ENCODE assay signal across 8 mouse cellular contexts in the genomic region with DNA sequence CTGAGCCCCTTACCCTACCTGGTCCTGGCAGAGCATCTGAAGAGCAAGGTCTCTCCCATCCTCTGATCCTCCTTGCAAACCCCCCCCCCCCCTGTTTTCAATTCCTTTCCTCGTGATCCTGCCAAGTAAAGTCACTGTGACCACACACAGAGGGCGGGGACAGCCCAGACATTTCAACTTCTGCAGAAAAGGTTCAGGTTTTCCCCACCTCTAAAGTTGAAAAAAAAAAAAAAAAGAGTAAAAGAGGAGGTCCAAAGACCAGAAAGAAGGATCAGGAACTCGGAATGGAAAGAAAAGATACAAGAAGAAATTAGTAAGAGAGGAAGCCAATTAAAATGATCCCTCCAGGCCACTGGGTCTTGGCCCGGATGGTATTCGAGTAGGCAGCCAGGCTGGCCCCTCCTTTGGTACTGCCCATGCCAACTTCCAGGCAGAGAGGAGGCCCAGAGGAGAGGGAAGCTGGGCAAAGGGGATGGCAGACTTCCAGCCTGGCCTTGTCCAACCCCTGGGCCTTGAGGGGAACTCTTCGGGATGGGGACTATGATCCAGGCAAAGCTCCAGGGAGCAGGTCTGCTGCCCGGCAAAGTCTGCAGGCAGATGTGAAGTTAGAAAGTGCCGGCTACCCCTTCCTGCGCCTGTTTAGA. TPM values are rescaled to one million over a fixed set of nuclear protein-coding genes. Genes with fewer than 3 reads are reported as not detected.
DNase-seq lines count a peak whose midpoint lies in the region; ATAC-seq and TF ChIP-seq lines count a peak whose summit lies in the region.

A gene (plus strand): TSS at position 417 of the 644 bp plus-strand sequence.

- H3K27ac ChIP-seq in liver, adult 2 months (replicated peaks; ENCODE audit: insufficient read depth, low read depth, low read length) = peak within 1 kb of the TSS; percentile 78
- H3K27ac ChIP-seq in embryonic facial prominence, embryonic 10.5 days (replicated peaks) = peak within 1 kb of the TSS; percentile 62
- peak within 1 kb of the TSS; percentile 72; the same call in 1 of the 2 replicates for H3K27ac ChIP-seq in liver, embryonic 11.5 days (ENCODE audit: low read depth, low read length)

- H3K4me1 ChIP-seq in liver, adult 2 months (ENCODE audit: control insufficient read depth, insufficient read depth, low read length) = peaks cover 19% of the 10 kb centered on the region
- peaks cover 30% of the 10 kb centered on the region for H3K4me1 ChIP-seq in embryonic facial prominence, embryonic 10.5 days
- H3K4me1 ChIP-seq in liver, embryonic 11.5 days (replicated peaks; ENCODE audit: control insufficient read depth, insufficient read depth, low read length) = peaks cover 10% of the 10 kb centered on the region

- H3K9ac ChIP-seq in liver, adult 2 months (ENCODE audit: low read depth, low read length) = peak within 1 kb of the TSS; percentile 80
- H3K9ac ChIP-seq in liver, embryonic 11.5 days (ENCODE audit: low read depth, low read length) = peak within 1 kb of the TSS; percentile 68

- ATAC-seq in liver, embryonic 11.5 days (replicated peaks; ENCODE audit: low FRiP score) = no peak
- no peak for ATAC-seq in monocyte, adult 5-6 weeks (replicated peaks; ENCODE audit: insufficient number of reproducible peaks, low FRiP score, low TSS enrichment, poor library complexity, severe bottlenecking)

- no peak for TF ChIP-seq POLR2A in liver, adult 2 months (IDR thresholded peaks at IDR 0.05; ENCODE audit: extremely low read depth, insufficient read depth, low read length)

- H3K36me3 ChIP-seq in liver, adult 2 months (ENCODE audit: control insufficient read depth, insufficient read depth, low read length) = no peaks in the 10 kb centered on the region
- no peaks in the 10 kb centered on the region for H3K36me3 ChIP-seq in embryonic facial prominence, embryonic 10.5 days (replicated peaks)
- no peaks in the 10 kb centered on the region for H3K36me3 ChIP-seq in liver, embryonic 11.5 days (ENCODE audit: control insufficient read depth, insufficient read depth, low read length)

- peak within 1 kb of the TSS; percentile 66 for H3K4me3 ChIP-seq in liver, adult 2 months (ENCODE audit: insufficient read depth, low read depth, low read length)
- peak within 1 kb of the TSS; percentile 59 for H3K4me3 ChIP-seq in embryonic facial prominence, embryonic 10.5 days
- peak within 1 kb of the TSS; percentile 56 for H3K4me3 ChIP-seq in liver, embryonic 11.5 days (ENCODE audit: low read depth, low read length)

- no peaks in the 10 kb centered on the region for H3K9me3 ChIP-seq in embryonic facial prominence, embryonic 10.5 days
- H3K9me3 ChIP-seq in liver, embryonic 11.5 days (ENCODE audit: control insufficient read depth, low read length) = no peaks in the 10 kb centered on the region

- DNase-seq in liver, adult 2 months (ENCODE audit: extremely low read depth, low read depth, low spot score) = peak; percentile 97
- DNase-seq in liver = no peak
- DNase-seq in embryonic facial prominence, embryonic 10.5 days (ENCODE audit: low spot score) = no peak
- peak; percentile 75 for DNase-seq in heart, adult 8-10 months (ENCODE audit: low spot score)
- peak; percentile 88 for DNase-seq in kidney, adult 18-20 months
- no peak for DNase-seq in liver, embryonic 11.5 days (ENCODE audit: low spot score)
- DNase-seq in thymus, postnatal 36 days = no peak

- H3K4me2 ChIP-seq in liver, embryonic 11.5 days = peak within 1 kb of the TSS; percentile 69

- no peak for TF ChIP-seq CTCF in liver, adult 2 months (IDR thresholded peaks at IDR 0.05; ENCODE audit: low read depth, low read length)

- H3K79me2 ChIP-seq in liver, adult 2 months (ENCODE audit: control insufficient read depth, insufficient read depth, low read length) = no peaks in the 10 kb centered on the region

- no peaks in the 10 kb centered on the region for H3K27me3 ChIP-seq in liver, adult 2 months (ENCODE audit: control insufficient read depth, insufficient read depth, low read length)
- H3K27me3 ChIP-seq in embryonic facial prominence, embryonic 10.5 days (replicated peaks; ENCODE audit: low read depth, poor library complexity, severe bottlenecking) = peaks cover 97% of the 10 kb centered on the region
- peaks cover 12% of the 10 kb centered on the region; the same call in 1 of the 2 replicates for H3K27me3 ChIP-seq in liver, embryonic 11.5 days (replicated peaks; ENCODE audit: control insufficient read depth, insufficient read depth, low read length)

- WGBS in liver, adult 2 months = 28% methylated on average over 9 of the region's 9 CpGs
- 59% methylated on average over 9 of the region's 9 CpGs for WGBS in embryonic facial prominence, embryonic 10.5 days
- WGBS in liver, embryonic 11.5 days = 64% methylated on average over 9 of the region's 9 CpGs

RNA-seq across cellular contexts. Expression of the gene that starts here (rescaled TPM):
- total RNA-seq in liver, adult 2 months (2014; rRNA removed) = 6.9 and 7.8 TPM in 2 replicates
- 15.0 and 18.0 TPM in 2 replicates for polyA plus RNA-seq in liver, adult 2 months (2012; rRNA removed)
- 1.7 and 1.9 TPM in 2 replicates for polyA plus RNA-seq in embryonic facial prominence, embryonic 10.5 days (2016; fragmentation: Nextera tagmentation; extraction: Ambion mirVana)
- total RNA-seq in heart, adult 8-10 months (2022) = 10 to 100 TPM; 16.5 to 26.5 (median 21.6) TPM
- 26.3 and 27.8 TPM in 2 replicates for polyA plus RNA-seq in liver, embryonic 11.5 days (2014; fragmentation: Nextera tagmentation; extraction: Ambion mirVana)
- 20.0 to 28.0 TPM (median 25.1 TPM) in 3 replicates for total RNA-seq in monocyte, adult 5-6 weeks (2017)

Comparison
In these comparisons a context has a peak if more than half of its experiments do, and no peak if none do; other contexts are left out.
1. DNase-seq: peak in liver, adult 2 months (single experiment), heart, adult 8-10 months (single experiment) and kidney, adult 18-20 months (single experiment); none in liver (single experiment), embryonic facial prominence, embryonic 10.5 days (single experiment), liver, embryonic 11.5 days (single experiment) and thymus, postnatal 36 days (0 of 2).
2. Peak in every context shown above with its lines, with median percentiles within 50 percentile points of each other: H3K27ac ChIP-seq and H3K4me3 ChIP-seq.